Mouse (Mus musculus): ENCODE measurements around the gene Sap30bp. TPM values are rescaled to one million over a fixed set of nuclear protein-coding genes. Genes with fewer than 3 reads are reported as not detected.
A peak's percentile ranks its signal among the peaks of the same experiment; 100 is the strongest.

Gene Sap30bp
- total RNA-seq, 2 experiments from 2014 or later = 47.6 to 48.3 TPM

DNA sequence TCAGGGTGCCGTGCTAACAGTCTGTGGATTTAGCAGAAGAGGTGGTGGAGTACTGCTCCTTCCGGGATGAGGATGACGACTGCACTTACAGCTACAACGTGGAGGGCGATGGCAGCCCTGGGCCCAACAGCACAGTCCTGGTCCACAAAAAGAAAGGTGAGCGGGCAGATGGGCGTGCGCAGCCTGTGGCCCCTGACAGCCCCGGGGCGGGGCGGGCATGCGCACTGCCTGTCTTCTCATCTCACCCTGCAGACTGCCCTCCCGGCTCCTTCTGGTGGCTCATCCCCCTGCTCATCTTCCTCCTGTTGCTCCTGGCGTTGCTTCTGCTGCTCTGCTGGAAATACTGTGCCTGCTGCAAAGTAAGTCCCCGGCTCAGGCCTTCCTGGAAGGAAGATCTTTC, 56.6 kb downstream of the Sap30bp start:
- intact Hi-C loops (cut with DNase I) = loop anchor here (10.0 kb wide), 1 partner anchor 255 kb away; no protein-coding TSS in a partner anchor
- DNase-seq (ENCODE audit: low spot score in 2 of 2) = no peak

DNA sequence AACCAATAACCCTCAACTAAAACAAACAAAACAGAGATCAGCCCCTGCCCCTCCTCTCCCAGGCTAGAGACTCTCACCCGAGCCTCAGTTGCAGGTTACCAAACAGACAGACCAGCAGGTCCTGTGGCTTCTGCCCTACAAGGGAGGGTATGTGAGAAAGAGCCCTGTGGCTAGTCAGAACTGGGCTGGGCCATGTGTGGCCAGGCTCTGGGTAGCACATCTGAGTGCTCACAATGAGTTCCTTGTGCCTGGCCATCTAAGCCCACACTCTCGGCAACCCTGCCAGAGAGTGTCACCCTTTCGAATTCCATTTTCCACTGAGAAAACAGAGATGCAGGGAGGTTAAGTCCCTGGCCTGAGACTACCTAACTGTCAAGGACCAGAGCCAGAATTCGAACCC, 59.0 kb downstream of the Sap30bp start:
- intact Hi-C loops (cut with DNase I) = loop anchor here (10.0 kb wide), 1 partner anchor 257 kb away; no protein-coding TSS in a partner anchor
- no peak for DNase-seq (ENCODE audit: low spot score in 2 of 2)

DNA sequence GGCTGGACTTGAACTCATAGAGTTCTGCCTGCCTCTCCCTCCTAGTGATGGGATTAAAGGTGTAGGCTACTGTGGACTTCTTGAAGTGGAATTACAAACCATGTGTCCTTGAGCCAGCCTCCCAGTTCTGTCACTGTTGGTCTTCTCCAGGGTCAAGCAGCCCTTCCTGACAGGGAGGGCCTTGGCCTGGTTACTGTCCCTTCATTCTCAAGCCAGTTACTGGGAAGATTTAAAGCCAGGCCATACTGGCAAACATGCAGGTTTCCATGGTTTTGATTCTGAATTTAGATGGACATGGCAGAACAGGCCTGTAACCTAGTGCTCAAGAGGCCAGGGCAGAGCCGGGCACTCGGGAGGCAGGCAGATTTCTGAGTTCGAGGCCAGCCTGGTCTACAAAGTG, 62.2 kb downstream of the Sap30bp start:
- intact Hi-C loops (cut with DNase I) = loop anchor here (10.0 kb wide), 1 partner anchor 260 kb away; no protein-coding TSS in a partner anchor
- DNase-seq (ENCODE audit: low spot score in 2 of 2) = no peak

GRCm38 (mm10) chr11:115997047-115997446, 64.0 kb downstream of the Sap30bp start:
- DNase-seq (ENCODE audit: low spot score in 2 of 2) = no peak
- intact Hi-C loops (cut with DNase I) = loop anchor here (10.0 kb wide), 1 partner anchor 262 kb away; no protein-coding TSS in a partner anchor

DNA sequence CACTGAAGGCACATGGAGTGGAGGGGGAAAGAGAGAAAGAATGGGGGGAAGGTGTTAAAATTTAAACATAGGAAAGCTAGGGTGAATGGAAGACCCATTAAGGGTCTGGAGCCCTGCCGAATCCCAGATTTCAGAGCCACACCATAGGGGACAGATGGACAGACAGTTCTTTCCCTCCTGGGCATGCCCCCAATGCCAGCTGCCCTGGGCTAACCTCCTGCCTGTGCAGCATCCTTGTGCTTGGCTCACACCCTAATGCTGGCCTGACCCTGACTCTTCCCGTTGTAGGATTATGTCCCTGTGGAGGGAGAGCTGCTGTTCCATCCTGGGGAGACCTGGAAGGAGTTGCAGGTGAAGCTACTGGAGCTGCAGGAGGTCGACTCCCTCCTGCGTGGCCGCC, 64.6 kb downstream of the Sap30bp start:
- no peak for DNase-seq (ENCODE audit: low spot score in 2 of 2)
- intact Hi-C loops (cut with DNase I) = loop anchor here (2.0 to 10.0 kb wide), 2 partner anchors 59 to 263 kb away; no protein-coding TSS in a partner anchor

DNA sequence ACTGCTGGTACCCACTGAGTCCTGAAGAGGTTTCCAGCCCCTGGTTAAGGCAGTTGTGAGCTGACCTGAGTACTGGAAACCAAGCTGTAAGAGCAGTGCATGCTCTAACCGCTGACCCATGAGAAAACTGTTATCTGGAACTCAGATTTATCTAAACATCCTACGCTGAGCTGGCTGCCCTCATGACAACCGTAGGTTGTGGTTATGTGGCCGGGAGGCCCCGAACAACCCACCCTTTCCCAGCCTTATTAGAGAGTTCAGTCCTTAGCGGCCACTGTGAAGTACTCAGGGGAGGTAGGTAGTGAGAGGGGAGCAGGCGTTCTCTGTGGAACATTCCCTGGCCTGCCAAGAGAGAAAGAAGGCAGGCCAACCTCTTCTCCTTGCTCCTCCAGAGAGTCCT, 65.9 kb downstream of the Sap30bp start:
- intact Hi-C loops (cut with DNase I) = loop anchor here (2.0 to 10.0 kb wide), 2 partner anchors 60 to 264 kb away; no protein-coding TSS in a partner anchor

GRCm38 (mm10) chr11:115999538-116000143, 66.6 kb downstream of the Sap30bp start:
- intact Hi-C loops (cut with DNase I) = loop anchor here (2.0 to 10.0 kb wide), 2 partner anchors 61 to 265 kb away; no protein-coding TSS in a partner anchor
- DNase-seq (ENCODE audit: low spot score in 2 of 2) = peak in 1 of 2 experiments; percentile 55

More for the DNA sequence above, 65.9 kb downstream of the Sap30bp start:
- no peak for DNase-seq (ENCODE audit: low spot score in 2 of 2)

GRCm38 (mm10) chr11:116000607-116001006, 67.5 kb downstream of the Sap30bp start:
- intact Hi-C loops (cut with DNase I) = no loop called here
- DNase-seq (ENCODE audit: low spot score in 2 of 2) = no peak

DNA sequence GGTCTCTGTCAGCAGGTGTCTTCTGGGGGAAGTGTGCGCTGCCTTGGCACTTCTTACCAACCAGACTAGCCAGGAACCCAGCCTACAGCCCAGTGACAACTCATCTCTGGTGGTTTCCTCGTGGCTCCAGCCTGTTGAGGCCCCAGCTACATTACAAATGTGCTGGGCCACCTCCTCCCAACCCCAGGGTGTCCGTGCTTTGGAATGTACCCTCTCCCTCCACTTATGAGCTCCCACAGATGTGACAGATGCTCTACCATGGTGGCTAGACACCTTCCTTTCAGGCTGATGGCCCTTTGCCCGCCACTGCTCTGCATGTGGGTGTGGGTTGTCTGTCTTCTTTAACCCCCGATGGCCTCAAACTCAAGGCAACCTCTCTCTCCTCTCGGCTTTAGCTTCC, 68.6 kb downstream of the Sap30bp start:
- intact Hi-C loops (cut with DNase I) = no loop called here

GRCm38 (mm10) chr11:116002894-116003293, 69.8 kb downstream of the Sap30bp start:
- intact Hi-C loops (cut with DNase I) = no loop called here
- DNase-seq (ENCODE audit: low spot score in 2 of 2) = no peak

More for the DNA sequence above, 68.6 kb downstream of the Sap30bp start:
- no peak for DNase-seq (ENCODE audit: low spot score in 2 of 2)

DNA sequence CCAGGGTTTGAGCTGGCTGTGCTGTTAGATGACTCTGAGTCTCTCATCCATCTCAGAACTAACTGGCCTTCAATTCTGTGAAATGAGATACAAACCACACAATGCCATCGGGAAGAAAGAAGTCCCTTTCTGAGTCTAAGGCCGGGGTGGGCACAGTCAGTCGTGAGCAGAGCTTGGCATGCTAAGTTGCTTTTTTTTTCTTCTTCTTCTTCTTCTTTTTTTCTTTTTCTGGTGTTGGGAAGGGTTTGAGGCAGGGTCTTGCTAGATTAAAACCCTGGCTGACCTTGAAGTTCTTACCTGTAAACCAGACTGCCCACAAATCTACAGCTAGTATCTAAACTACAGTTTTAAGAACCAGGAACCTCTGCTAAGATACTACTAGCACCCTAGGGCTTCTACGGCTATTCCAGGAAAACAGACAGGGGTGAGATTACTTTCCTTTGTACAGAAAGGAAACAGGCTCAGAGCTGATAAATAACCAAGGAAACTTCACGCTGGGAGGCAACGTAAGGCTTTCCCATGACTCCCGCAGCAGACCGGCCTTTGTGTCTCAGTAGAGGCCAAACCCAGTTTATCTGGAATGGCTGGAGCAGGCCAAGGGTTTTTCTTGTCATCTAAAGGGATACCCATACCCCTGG, 71.2 kb downstream of the Sap30bp start:
- no peak for DNase-seq (ENCODE audit: low spot score in 2 of 2)
- intact Hi-C loops (cut with DNase I) = no loop called here

DNA sequence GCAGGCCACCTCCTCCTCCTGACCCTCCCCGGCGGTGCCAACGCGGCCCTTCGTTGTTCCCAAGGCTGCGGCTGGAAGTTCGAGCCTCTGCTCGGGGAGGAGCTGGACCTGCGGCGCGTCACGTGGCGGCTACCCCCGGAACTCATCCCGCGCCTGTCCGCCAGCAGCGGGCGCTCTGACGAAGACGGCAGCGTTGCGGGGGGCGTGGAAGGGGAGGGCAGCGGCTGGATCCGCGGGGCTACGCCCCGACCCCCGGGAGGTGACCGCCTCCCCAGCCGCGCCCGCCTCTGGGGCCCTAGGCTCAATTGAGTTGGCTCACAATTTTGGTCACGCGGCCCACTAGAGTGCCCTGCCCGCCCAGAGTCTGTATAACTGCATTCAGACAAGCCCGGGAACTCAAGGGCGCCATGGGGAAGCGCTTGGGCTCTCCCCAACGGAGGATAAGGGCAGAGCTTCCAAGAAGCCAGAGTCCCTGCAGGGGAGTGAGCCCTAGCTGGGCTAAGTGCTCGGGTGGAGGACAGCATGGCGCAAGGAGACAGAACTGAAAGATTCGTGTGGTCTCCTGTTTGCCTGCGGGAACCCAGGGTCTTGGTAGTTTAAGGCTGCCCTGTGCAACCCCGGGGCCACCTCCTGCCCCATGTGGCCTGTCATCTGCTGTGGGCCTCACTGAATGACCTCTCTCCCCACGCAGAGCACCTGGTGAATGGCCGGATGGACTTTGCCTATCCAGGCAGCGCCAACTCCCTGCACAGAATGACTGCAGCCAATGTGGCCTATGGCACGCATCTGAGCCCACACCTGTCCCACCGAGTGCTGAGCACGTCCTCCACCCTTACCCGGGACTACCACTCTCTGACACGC, 72.0 kb downstream of the Sap30bp start:
- DNase-seq (ENCODE audit: low spot score in 2 of 2) = peak; percentile 49 to 59
- intact Hi-C loops (cut with DNase I) = no loop called here

DNA sequence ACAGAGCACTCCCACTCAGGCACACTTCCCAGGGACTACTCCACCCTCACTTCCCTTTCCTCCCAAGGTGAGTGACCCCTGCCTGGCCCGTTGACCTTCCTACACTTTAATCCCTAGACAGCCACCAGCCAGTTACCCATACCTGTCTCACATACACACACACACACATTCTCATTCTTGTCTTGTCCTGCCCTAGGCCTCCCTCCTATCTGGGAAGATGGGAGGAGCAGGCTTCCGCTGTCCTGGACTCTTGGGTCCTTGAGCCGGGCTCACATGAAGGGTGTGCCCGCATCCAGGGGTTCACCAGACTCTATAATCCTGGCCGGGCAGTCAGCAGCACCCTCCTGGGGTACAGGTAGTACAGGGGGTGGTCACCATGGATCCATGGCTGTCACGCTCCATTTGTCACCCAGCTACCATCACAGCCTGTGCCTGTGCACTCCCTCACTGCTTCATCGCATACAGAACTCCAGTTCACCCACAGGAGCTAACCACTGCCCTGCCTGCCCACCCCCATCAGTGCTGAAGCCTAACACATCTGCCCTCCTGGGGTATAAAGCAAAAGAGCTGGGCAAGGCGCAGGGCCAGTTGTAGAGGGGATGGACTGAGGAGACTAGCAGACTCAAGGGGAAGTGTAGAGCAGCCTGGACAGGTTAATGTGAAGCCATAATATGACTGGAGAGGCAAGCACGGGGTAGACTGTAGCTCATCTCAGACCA, 72.8 kb downstream of the Sap30bp start:
- intact Hi-C loops (cut with DNase I) = no loop called here
- DNase-seq (ENCODE audit: low spot score in 2 of 2) = no peak

- no peak for DNase-seq (ENCODE audit: low spot score in 2 of 2)
- intact Hi-C loops (cut with DNase I) = no loop called here
Observed at GRCm38 (mm10) chr11:116007095-116007850, 74.2 kb downstream of the Sap30bp start.

GRCm38 (mm10) chr11:116008411-116008810, 75.3 kb downstream of the Sap30bp start:
- no peak for DNase-seq (ENCODE audit: low spot score in 2 of 2)
- intact Hi-C loops (cut with DNase I) = no loop called here

- DNase-seq (ENCODE audit: low spot score in 2 of 2) = no peak
- intact Hi-C loops (cut with DNase I) = no loop called here
Observed at GRCm38 (mm10) chr11:116008832-116009375, 75.8 kb downstream of the Sap30bp start.

DNA sequence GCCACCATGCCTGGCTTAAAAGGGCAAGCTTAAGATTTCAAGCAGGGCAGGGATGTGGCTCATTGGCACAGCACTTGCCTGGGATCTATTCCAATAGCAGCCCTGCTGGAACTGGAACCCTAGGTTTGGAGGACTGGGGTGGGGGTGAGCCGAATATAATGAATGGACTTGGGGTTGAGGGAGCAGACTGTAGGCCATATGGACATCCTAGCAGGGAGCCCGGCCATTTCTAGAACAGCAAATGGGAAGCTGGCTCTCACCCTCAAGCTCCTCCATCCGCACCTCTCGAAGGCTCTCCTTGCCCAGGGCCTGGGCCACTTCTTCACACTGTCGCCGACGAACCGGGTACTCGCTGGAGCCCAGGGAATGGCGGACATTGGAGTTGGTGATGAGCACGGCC, 76.6 kb downstream of the Sap30bp start:
- no peak for DNase-seq (ENCODE audit: low spot score in 2 of 2)
- intact Hi-C loops (cut with DNase I) = no loop called here

DNA sequence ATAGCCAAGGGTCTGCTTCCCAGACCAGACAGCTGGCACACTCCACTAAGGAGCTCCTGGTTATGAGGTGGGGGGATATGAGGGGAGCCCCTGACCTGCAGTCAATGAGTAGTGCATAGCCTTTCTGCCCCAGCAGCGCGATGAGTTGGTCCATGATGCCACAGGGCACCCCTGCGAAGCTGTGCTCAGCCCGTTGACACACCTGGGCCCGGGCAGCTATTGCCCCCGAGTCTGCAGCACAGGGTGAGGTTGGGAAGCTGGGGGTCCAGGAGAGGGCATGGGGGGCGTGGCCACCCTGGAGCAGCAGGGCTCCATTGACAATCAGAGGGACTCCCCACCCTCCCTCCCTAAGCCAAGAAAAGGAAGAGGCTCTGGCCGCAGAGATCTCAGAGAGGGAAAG, 77.1 kb downstream of the Sap30bp start:
- no peak for DNase-seq (ENCODE audit: low spot score in 2 of 2)
- intact Hi-C loops (cut with DNase I) = no loop called here

Measured in left cerebral cortex, postnatal 36 days (tissue).